Mouse (Mus musculus) myocyte (in vitro differentiated cells): ENCODE results near the gene Vrk3. TPM values are rescaled to one million over a fixed set of nuclear protein-coding genes. Genes with fewer than 3 reads are reported as not detected.

Source experiments
- H3K27me3 ChIP-seq: one replicate; pipeline ENCODE4 v1.6.1; 2011; ENCODE audit not compliant: control insufficient read depth, insufficient read depth, insufficient read length
- H3K36me3 ChIP-seq: one replicate; pipeline ENCODE4 v1.6.1; 2011; ENCODE audit not compliant: control insufficient read depth, insufficient read depth
- H3K4me2 ChIP-seq: one replicate; pipeline ENCODE4 v1.6.1; 2011; ENCODE audit warnings: low read depth, control low read depth
- H3K4me3 ChIP-seq: one replicate; pipeline ENCODE4 v1.5.1; 2011; ENCODE audit warnings: mild to moderate bottlenecking, control low read depth, moderate library complexity
- H3K79me2 ChIP-seq: one replicate; pipeline ENCODE4 v1.6.1; 2011; ENCODE audit not compliant: control insufficient read depth, insufficient read depth
- H3ac ChIP-seq: one replicate; pipeline ENCODE4 v1.6.1; 2011; ENCODE audit not compliant: control insufficient read depth, insufficient read length
- CEBPB ChIP-seq: IDR thresholded peaks from 2 replicates; pipeline ENCODE4 v1.6.1; 2011; ENCODE audit warnings: mild to moderate bottlenecking, moderate library complexity; ENCODE audit not compliant: poor library complexity, insufficient read depth, severe bottlenecking
- E2F4 ChIP-seq: IDR thresholded peaks from one replicate; pipeline ENCODE4 v1.6.1; 2011; ENCODE audit warnings: mild to moderate bottlenecking, control low read depth, moderate library complexity; ENCODE audit not compliant: insufficient read depth
- MAX ChIP-seq: IDR thresholded peaks from one replicate; pipeline ENCODE4 v1.6.1; 2011; ENCODE audit warnings: low read depth, mild to moderate bottlenecking, control low read depth
- MYOD1 ChIP-seq, 3 experiments: IDR thresholded peaks; one replicate each; pipeline ENCODE4 v1.6.1; 2011; ENCODE audit warnings: control low read depth in 2 of 3, low read depth in 2 of 3, mild to moderate bottlenecking in 2 of 3, moderate library complexity in 1 of 3; ENCODE audit not compliant: insufficient read length in 2 of 3, control insufficient read depth in 1 of 3
- MYOG ChIP-seq, 3 experiments: IDR thresholded peaks; one replicate each; pipeline ENCODE4 v1.6.1; 2011; ENCODE audit warnings: control low read depth in 2 of 3, low read depth in 2 of 3, mild to moderate bottlenecking in 2 of 3; ENCODE audit not compliant: insufficient read length in 2 of 3, control insufficient read depth in 1 of 3, insufficient read depth in 1 of 3
- POLR2A ChIP-seq: IDR thresholded peaks from one replicate; pipeline ENCODE4 v1.6.1; 2011; ENCODE audit warnings: low read depth, mild to moderate bottlenecking, control low read depth, moderate library complexity; ENCODE audit not compliant: insufficient read length
- POLR2AphosphoS2 ChIP-seq: IDR thresholded peaks from one replicate; pipeline ENCODE4 v1.6.1; 2011; ENCODE audit warnings: low read depth, control low read depth; ENCODE audit not compliant: insufficient read length
- REST ChIP-seq: IDR thresholded peaks from one replicate; pipeline ENCODE4 v1.6.1; 2011; ENCODE audit warnings: mild to moderate bottlenecking, control low read depth, moderate library complexity; ENCODE audit not compliant: insufficient read depth, insufficient read length
- SRF ChIP-seq: IDR thresholded peaks from one replicate; pipeline ENCODE4 v1.6.1; 2011; ENCODE audit warnings: low read depth; ENCODE audit not compliant: control insufficient read depth, insufficient read length
- TCF12 ChIP-seq: IDR thresholded peaks from one replicate; pipeline ENCODE4 v1.6.1; 2011; ENCODE audit warnings: mild to moderate bottlenecking, control low read depth; ENCODE audit not compliant: poor library complexity, insufficient read depth, severe bottlenecking
- TCF3 ChIP-seq: IDR thresholded peaks from one replicate; pipeline ENCODE4 v1.6.1; 2011; ENCODE audit warnings: low read depth, control low read depth; ENCODE audit not compliant: insufficient read length
- USF1 ChIP-seq: IDR thresholded peaks from one replicate; pipeline ENCODE4 v1.6.1; 2011; ENCODE audit warnings: low read depth, mild to moderate bottlenecking, control low read depth, moderate library complexity
- polyA plus RNA-seq: library from polyadenylated mRNA; unstranded; fragments of >200 nt; fragmentation: generic; extraction: Trizol; gene quantifications from one replicate; pipeline ENCODE4 v1.2.1, GENCODE M21; 2012; ENCODE audit warnings: missing spikeins

Gene Vrk3
- 20.6 TPM for polyA plus RNA-seq

DNA sequence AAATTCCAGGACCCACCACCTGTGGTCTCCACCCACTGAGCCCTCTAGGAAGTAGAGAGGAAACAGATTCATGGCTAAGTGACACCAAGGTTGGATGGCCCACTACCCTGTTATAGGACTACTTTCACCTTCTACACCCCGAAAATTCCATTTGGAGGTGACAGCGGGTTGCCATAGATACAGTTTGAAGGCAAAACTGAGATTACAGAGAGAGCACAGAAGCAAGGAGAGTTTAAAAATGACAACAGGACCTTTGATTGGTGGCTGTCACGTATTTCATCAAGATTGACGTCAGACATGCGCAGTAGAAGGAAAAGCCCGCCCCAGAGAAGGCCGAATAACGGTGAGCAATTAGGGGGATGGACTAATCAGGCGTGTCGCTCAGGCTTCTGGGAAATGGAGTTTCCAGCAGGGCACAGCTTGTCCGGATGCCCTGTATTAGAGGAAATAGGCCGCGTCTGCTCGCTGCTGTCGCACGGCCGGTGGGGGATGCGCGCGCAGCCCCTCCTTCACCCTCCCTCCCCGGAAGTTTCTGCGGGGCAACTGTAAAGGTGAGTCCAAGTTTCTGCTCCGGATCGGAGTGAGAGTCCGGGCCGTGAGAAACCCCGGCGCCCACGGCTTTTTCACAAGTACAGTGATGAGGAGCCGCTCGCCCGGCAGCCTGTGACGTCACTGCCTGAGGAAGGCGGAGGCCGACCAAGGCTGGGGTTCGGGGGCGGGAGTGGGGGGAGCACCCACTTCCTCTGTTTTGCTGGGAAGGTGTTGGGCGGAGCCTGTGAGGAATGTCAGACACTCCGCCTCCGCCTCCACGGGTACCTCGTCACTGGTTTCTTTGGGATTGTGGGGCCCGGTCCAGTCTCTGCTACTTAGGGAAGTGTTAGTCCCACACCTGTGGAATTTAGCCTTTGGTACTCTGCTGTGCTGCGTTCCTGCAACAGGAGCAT lies at the start of gene Vrk3:
TSS of gene Vrk3 (plus strand) at position 313 of the 944 bp plus-strand sequence.
- Histone ChIP-seq H3K4me2 (peak within 1 kb of the TSS; percentile 96), H3K4me3 (peak within 1 kb of the TSS; percentile 45), H3K27me3 (no peaks in the 10 kb centered on the region), H3K36me3 (no peaks in the 10 kb centered on the region), H3ac (peak within 1 kb of the TSS; percentile 38), H3K79me2 (peaks cover 5% of the 10 kb centered on the region)
- TF ChIP-seq POLR2AphosphoS2 (no peak), POLR2A (peak; percentile 27), E2F4 (peak; percentile 76), SRF (peak; percentile 62)

DNA sequence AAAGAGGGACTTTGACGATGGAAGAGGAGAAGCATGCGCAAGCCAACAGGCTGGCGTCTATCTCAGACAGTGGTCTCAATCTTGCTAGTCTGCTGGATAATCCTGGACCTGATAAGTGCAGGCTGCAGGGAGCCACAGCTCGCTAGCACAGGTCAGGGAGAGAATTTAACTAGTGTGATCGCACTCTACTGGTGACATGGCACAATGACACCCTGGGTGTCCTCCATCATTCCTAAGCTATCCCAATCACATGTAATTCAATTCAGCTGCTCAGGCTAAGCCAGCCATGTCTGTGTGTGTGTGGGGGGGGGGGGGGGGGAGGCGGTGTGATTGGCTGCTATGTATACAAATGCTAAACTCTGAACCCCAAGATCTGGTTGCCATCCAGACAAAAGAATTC lies 46.3 kb upstream of the Vrk3 start:
- TF ChIP-seq POLR2AphosphoS2 = no peak
- no peak for TF ChIP-seq MYOG (IDR thresholded peaks at IDR 0.05; ENCODE audit: control insufficient read depth in 1 of 3, insufficient read depth in 1 of 3, insufficient read length in 2 of 3, low read depth in 2 of 3)
- no peak for TF ChIP-seq SRF
- no peak for TF ChIP-seq MYOD1 (IDR thresholded peaks at IDR 0.05; ENCODE audit: control insufficient read depth in 1 of 3, insufficient read length in 2 of 3, low read depth in 2 of 3)
- H3K4me3 ChIP-seq = no peak overlapping the region
- no peaks in the 10 kb centered on the region for H3K27me3 ChIP-seq
- no peak overlapping the region for H3ac ChIP-seq
- H3K36me3 ChIP-seq = no peaks in the 10 kb centered on the region
- no peaks in the 10 kb centered on the region for H3K79me2 ChIP-seq
- H3K4me2 ChIP-seq = no peak overlapping the region

DNA sequence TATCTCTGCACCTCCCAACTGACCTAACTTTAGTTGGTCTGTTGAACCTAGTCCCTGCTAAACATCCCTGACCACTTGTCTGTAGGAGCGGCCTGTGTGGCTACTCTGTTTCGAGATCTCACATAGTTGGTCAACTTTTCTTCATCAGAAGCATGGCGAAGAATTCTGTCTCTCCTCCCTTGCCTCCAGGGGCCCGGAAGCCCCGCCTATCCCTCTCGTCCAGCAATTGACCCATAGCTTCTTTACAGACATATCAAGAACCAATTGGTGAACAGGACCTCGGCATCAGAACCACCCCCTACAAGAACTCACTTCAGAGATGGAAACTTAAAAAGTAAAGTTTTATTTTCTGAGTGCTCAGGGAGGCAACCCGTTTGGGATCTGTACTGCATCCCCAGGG lies 45.2 kb upstream of the Vrk3 start:
- no peaks in the 10 kb centered on the region for H3K27me3 ChIP-seq
- no peaks in the 10 kb centered on the region for H3K79me2 ChIP-seq
- H3K4me3 ChIP-seq = no peak overlapping the region
- no peaks in the 10 kb centered on the region for H3K36me3 ChIP-seq
- TF ChIP-seq MYOG (IDR thresholded peaks at IDR 0.05; ENCODE audit: control insufficient read depth in 1 of 3, insufficient read depth in 1 of 3, insufficient read length in 2 of 3, low read depth in 2 of 3) = no peak
- TF ChIP-seq USF1 = no peak
- TF ChIP-seq REST = no peak
- TF ChIP-seq CEBPB = no peak
- no peak for TF ChIP-seq TCF12
- no peak for TF ChIP-seq MYOD1 (IDR thresholded peaks at IDR 0.05; ENCODE audit: control insufficient read depth in 1 of 3, insufficient read length in 2 of 3, low read depth in 2 of 3)
- no peak for TF ChIP-seq SRF
- TF ChIP-seq E2F4 = no peak
- TF ChIP-seq MAX = no peak
- TF ChIP-seq POLR2A = no peak
- no peak for TF ChIP-seq TCF3
- TF ChIP-seq POLR2AphosphoS2 = no peak
- no peak overlapping the region for H3K4me2 ChIP-seq
- H3ac ChIP-seq = no peak overlapping the region

DNA sequence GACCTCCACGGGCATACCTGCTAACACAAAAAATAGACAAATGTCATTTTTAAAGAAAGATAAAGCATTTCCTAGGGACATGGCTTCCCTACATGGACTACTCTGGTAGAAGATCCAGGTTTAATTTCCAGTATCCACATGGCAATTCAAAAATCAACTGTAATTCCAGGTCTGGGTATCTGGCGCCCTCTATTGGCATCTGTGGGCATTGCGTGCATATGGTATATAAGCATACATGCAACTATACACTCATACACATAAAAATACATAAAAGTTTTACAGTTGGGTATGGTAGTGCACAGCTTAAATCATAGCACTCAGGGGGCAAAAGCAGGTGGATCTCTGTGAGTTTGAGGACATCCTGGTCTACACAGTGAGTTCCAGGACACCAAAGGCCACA lies 43.9 kb upstream of the Vrk3 start:
- TF ChIP-seq E2F4 = no peak
- no peak for TF ChIP-seq POLR2A
- no peak for TF ChIP-seq TCF3
- TF ChIP-seq MAX = no peak
- no peak for TF ChIP-seq MYOG (IDR thresholded peaks at IDR 0.05; ENCODE audit: control insufficient read depth in 1 of 3, insufficient read depth in 1 of 3, insufficient read length in 2 of 3, low read depth in 2 of 3)
- no peak for TF ChIP-seq TCF12
- no peak for TF ChIP-seq POLR2AphosphoS2
- no peak for TF ChIP-seq USF1
- no peak for TF ChIP-seq SRF
- TF ChIP-seq MYOD1 (IDR thresholded peaks at IDR 0.05; ENCODE audit: control insufficient read depth in 1 of 3, insufficient read length in 2 of 3, low read depth in 2 of 3) = no peak
- no peak for TF ChIP-seq CEBPB
- TF ChIP-seq REST = no peak
- Histone ChIP-seq H3K79me2 (no peaks in the 10 kb centered on the region), H3K36me3 (no peaks in the 10 kb centered on the region)

DNA sequence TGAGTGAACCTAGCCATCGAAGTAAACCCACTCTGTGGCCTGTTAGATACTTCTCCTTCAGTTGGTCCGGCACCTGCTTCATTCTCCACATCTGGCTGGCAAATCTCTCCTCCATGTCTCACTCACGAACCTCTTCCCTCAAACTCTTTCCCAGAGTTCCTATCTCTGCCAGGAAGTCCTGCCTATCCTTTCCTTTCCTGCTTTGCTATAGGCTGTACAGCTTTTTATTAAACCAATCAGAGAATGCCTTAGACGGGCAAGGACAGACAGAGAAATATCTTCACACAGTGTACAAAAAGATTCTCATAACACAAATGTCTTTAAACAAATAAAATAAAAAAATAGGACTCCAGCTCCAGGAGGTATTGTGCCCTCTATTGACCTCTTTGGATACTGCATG lies 43.1 kb upstream of the Vrk3 start:
- Histone ChIP-seq H3K4me2 (no peak overlapping the region), H3K79me2 (no peaks in the 10 kb centered on the region), H3K4me3 (no peak overlapping the region), H3ac (no peak overlapping the region), H3K36me3 (no peaks in the 10 kb centered on the region), H3K27me3 (no peaks in the 10 kb centered on the region)
- TF ChIP-seq MYOG (IDR thresholded peaks at IDR 0.05; ENCODE audit: control insufficient read depth in 1 of 3, insufficient read depth in 1 of 3, insufficient read length in 2 of 3, low read depth in 2 of 3) = no peak
- no peak for TF ChIP-seq USF1
- TF ChIP-seq E2F4 = no peak
- no peak for TF ChIP-seq POLR2AphosphoS2
- no peak for TF ChIP-seq POLR2A
- no peak for TF ChIP-seq MYOD1 (IDR thresholded peaks at IDR 0.05; ENCODE audit: control insufficient read depth in 1 of 3, insufficient read length in 2 of 3, low read depth in 2 of 3)
- no peak for TF ChIP-seq TCF12
- TF ChIP-seq CEBPB = no peak
- TF ChIP-seq SRF = no peak
- no peak for TF ChIP-seq MAX
- TF ChIP-seq REST = no peak
- no peak for TF ChIP-seq TCF3

More for the DNA sequence above, 43.9 kb upstream of the Vrk3 start:
- no peak overlapping the region for H3K4me3 ChIP-seq
- H3K4me2 ChIP-seq = no peak overlapping the region
- H3K27me3 ChIP-seq = no peaks in the 10 kb centered on the region
- no peak overlapping the region for H3ac ChIP-seq
